Mouse (Mus musculus) spleen, postnatal 14 days (tissue): Measurements from ENCODE around the gene Tmem120b.

Experiments used
- DNase-seq, 2 experiments: peaks; one replicate each; pipeline ENCODE4 v3.0.0; 2021 to 2022; ENCODE audit warnings: low spot score in 2 of 2

The Tmem120b gene

GRCm38 (mm10) chr5:123090560-123091306 is 22.5 kb downstream of the Tmem120b start:
- no peak for DNase-seq

- DNase-seq = peak; percentile 22 to 28
These were observed 24.9 kb downstream of the Tmem120b start for GRCm38 (mm10) chr5:123093077-123093633.

- peak; percentile 48 to 60 for DNase-seq
These were observed 26.2 kb downstream of the Tmem120b start for GRCm38 (mm10) chr5:123094238-123094991.

- no peak for DNase-seq
These were observed 28.1 kb downstream of the Tmem120b start for GRCm38 (mm10) chr5:123096299-123096698.

- DNase-seq = no peak
These were observed 30.3 kb downstream of the Tmem120b start for GRCm38 (mm10) chr5:123098487-123098886.

GRCm38 (mm10) chr5:123102376-123102775 is 34.2 kb downstream of the Tmem120b start:
- no peak for DNase-seq

- DNase-seq = no peak
These were observed 35.3 kb downstream of the Tmem120b start for GRCm38 (mm10) chr5:123103556-123103955.

- DNase-seq = no peak
These were observed 36.6 kb downstream of the Tmem120b start for GRCm38 (mm10) chr5:123104769-123105168.

GRCm38 (mm10) chr5:123109452-123110203 is 41.4 kb downstream of the Tmem120b start:
- no peak for DNase-seq

GRCm38 (mm10) chr5:123110296-123110721 is 42.1 kb downstream of the Tmem120b start:
- DNase-seq = no peak

- DNase-seq = no peak
These were observed 45.9 kb downstream of the Tmem120b start for GRCm38 (mm10) chr5:123114109-123114508.

GRCm38 (mm10) chr5:123114924-123115323 is 46.7 kb downstream of the Tmem120b start:
- peak in 1 of 2 experiments; percentile 35 for DNase-seq

- no peak for DNase-seq
These were observed 47.9 kb downstream of the Tmem120b start for GRCm38 (mm10) chr5:123116080-123116479.

GRCm38 (mm10) chr5:123117257-123117656 is 49.0 kb downstream of the Tmem120b start:
- DNase-seq = peak; percentile 70 to 79

GRCm38 (mm10) chr5:123117773-123118172 is 49.6 kb downstream of the Tmem120b start:
- DNase-seq = no peak

- DNase-seq = no peak
These were observed 50.6 kb downstream of the Tmem120b start for GRCm38 (mm10) chr5:123118826-123119225.

GRCm38 (mm10) chr5:123120624-123121215 is 52.5 kb downstream of the Tmem120b start:
- DNase-seq = no peak

GRCm38 (mm10) chr5:123122181-123122580 is 54.0 kb downstream of the Tmem120b start:
- DNase-seq = peak in 1 of 2 experiments; percentile 46

GRCm38 (mm10) chr5:123125105-123125504 is 56.9 kb downstream of the Tmem120b start:
- no peak for DNase-seq

GRCm38 (mm10) chr5:123125638-123126406 is 57.6 kb downstream of the Tmem120b start:
- peak; percentile 39 to 59 for DNase-seq

GRCm38 (mm10) chr5:123127031-123127430 is 58.8 kb downstream of the Tmem120b start:
- DNase-seq = no peak
